Mouse (Mus musculus) bone marrow, adult 2 months (tissue): ENCODE results near the gene Fam180a.

Experiments
- CTCF ChIP-seq: fragments of 200-500 bp; IDR thresholded peaks from 2 replicates; pipeline ENCODE4 v1.5.1; 2011; ENCODE audit warnings: low read length, control low read depth; ENCODE audit not compliant: control insufficient read depth, insufficient read depth
- POLR2A ChIP-seq: fragments of 200-500 bp; IDR thresholded peaks from 2 replicates; pipeline ENCODE4 v1.6.1; 2011; ENCODE audit warnings: low read depth, mild to moderate bottlenecking, control low read depth, low read length, borderline replicate concordance; ENCODE audit not compliant: control insufficient read depth

DNA sequence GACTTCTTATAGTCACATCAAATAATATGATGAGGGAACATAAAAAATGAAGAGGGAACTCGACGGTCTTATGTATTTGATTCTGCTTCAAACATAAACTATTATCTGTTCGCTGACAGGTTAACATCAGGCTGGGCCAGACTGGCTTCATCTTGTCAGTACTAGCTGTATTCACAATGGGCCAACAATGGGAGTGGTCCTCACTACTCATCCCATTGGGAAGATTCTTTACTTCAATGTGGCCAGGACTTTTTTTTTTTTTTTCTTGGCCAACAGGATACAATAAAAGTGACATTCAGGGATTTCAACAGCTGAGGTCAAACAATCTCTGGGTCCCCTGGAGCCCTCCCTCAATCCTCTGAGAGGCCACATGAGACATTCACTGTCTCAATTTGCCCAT, 25.9 kb upstream of the Fam180a start:
- TF ChIP-seq CTCF: no peak
- no peak for TF ChIP-seq POLR2A
